Mouse (Mus musculus) MEL (cell line): ENCODE data around the gene Nolc1. TPM values are rescaled to one million over a fixed set of nuclear protein-coding genes. Genes with fewer than 3 reads are reported as not detected.
A peak's percentile ranks its signal among the peaks of the same experiment; 100 is the strongest.

ENCODE experiments used
- DNase-seq: peaks from one replicate; pipeline ENCODE4 v3.0.0; 2011; ENCODE audit warnings: low read depth, low spot score
- H3K27ac ChIP-seq: 2 replicates; pipeline ENCODE4 v1.5.1; 2012; ENCODE audit warnings: low read depth, mild to moderate bottlenecking, control low read depth, low read length, moderate library complexity; ENCODE audit not compliant: control insufficient read depth
- H3K27me3 ChIP-seq, 2 experiments: fragments of 150-350 bp in 1 of 2; sonication (generic) in 1 of 2; 2 replicates each; pipeline ENCODE4 v1.6.1; 2012; ENCODE audit warnings: low read length in 2 of 2, mild to moderate bottlenecking in 2 of 2, improper control_type of control experiment in 1 of 2, moderate library complexity in 1 of 2; ENCODE audit not compliant: insufficient read depth in 2 of 2, control insufficient read depth in 1 of 2
- H3K36me3 ChIP-seq, 2 experiments: 2 replicates each; pipeline ENCODE4 v1.6.1; 2012 to 2014; ENCODE audit warnings: low read length in 2 of 2, improper control_type of control experiment in 1 of 2, inconsistent platforms in 1 of 2, mild to moderate bottlenecking in 1 of 2; ENCODE audit not compliant: insufficient read depth in 2 of 2, control insufficient read depth in 1 of 2
- H3K4me1 ChIP-seq, 2 experiments: fragments of 150-350 bp in 1 of 2; sonication (generic) in 1 of 2; 2 replicates each; pipeline ENCODE4 v1.6.1; 2012; ENCODE audit warnings: low read length in 2 of 2, improper control_type of control experiment in 1 of 2, mild to moderate bottlenecking in 1 of 2; ENCODE audit not compliant: insufficient read depth in 2 of 2, control insufficient read depth in 1 of 2
- H3K4me3 ChIP-seq, 2 experiments: fragments of 150-350 bp in 1 of 2; sonication (generic) in 1 of 2; 2 replicates each; pipeline ENCODE4 v1.5.1; 2012; ENCODE audit warnings: low read depth in 2 of 2, low read length in 2 of 2, mild to moderate bottlenecking in 2 of 2, moderate library complexity in 2 of 2, control low read depth in 1 of 2, improper control_type of control experiment in 1 of 2; ENCODE audit not compliant: control insufficient read depth in 1 of 2, insufficient read depth in 1 of 2
- H3K79me2 ChIP-seq: 2 replicates; pipeline ENCODE4 v1.6.1; 2012; ENCODE audit warnings: mild to moderate bottlenecking, low read length, moderate library complexity; ENCODE audit not compliant: control insufficient read depth, poor library complexity, insufficient read depth
- H3K9ac ChIP-seq: 2 replicates; pipeline ENCODE4 v1.6.1; 2012; ENCODE audit warnings: low read depth, mild to moderate bottlenecking, control low read depth, low read length, moderate library complexity; ENCODE audit not compliant: control insufficient read depth, poor library complexity, severe bottlenecking
- H3K9me3 ChIP-seq: fragments of 150-350 bp; sonication (generic); replicated peaks from 2 replicates; pipeline ENCODE4 v1.6.1; 2012; ENCODE audit warnings: mild to moderate bottlenecking, low read length, improper control_type of control experiment, moderate library complexity; ENCODE audit not compliant: insufficient read depth
- BHLHE40 ChIP-seq: IDR thresholded peaks from 2 replicates; pipeline ENCODE4 v1.6.1; 2012; ENCODE audit warnings: low read depth, mild to moderate bottlenecking, inconsistent platforms, low read length, improper control_type of control experiment, borderline replicate concordance
- CHD1 ChIP-seq: IDR thresholded peaks from 2 replicates; pipeline ENCODE4 v1.6.1; 2012; ENCODE audit warnings: low read depth, mild to moderate bottlenecking, inconsistent platforms, low read length, improper control_type of control experiment
- E2F4 ChIP-seq: IDR thresholded peaks from 2 replicates; pipeline ENCODE4 v1.6.1; 2011; ENCODE audit warnings: low read depth, low read length, improper control_type of control experiment, borderline replicate concordance
- ELF1 ChIP-seq: IDR thresholded peaks from 2 replicates; pipeline ENCODE4 v1.6.1; 2014; ENCODE audit warnings: low read depth, mild to moderate bottlenecking, inconsistent platforms, low read length, improper control_type of control experiment, moderate library complexity
- EP300 ChIP-seq, 2 experiments: IDR thresholded peaks; 2 replicates each; pipeline ENCODE4 v1.6.1; 2011; ENCODE audit warnings: improper control_type of control experiment in 2 of 2, low read length in 2 of 2, low read depth in 1 of 2, mild to moderate bottlenecking in 1 of 2
- ETS1 ChIP-seq: IDR thresholded peaks from 2 replicates; pipeline ENCODE4 v1.6.1; 2012; ENCODE audit warnings: low read depth, mild to moderate bottlenecking, inconsistent platforms, low read length, improper control_type of control experiment, moderate library complexity
- HCFC1 ChIP-seq: IDR thresholded peaks from 2 replicates; pipeline ENCODE4 v1.6.1; 2012; ENCODE audit warnings: low read depth, mild to moderate bottlenecking, inconsistent platforms, low read length, improper control_type of control experiment, moderate library complexity
- MAFK ChIP-seq: IDR thresholded peaks from 2 replicates; pipeline ENCODE4 v1.6.1; 2011; ENCODE audit warnings: low read depth, mild to moderate bottlenecking, low read length, improper control_type of control experiment, borderline replicate concordance
- MAX ChIP-seq: IDR thresholded peaks from 2 replicates; pipeline ENCODE4 v1.6.1; 2011; ENCODE audit warnings: low read length, improper control_type of control experiment
- MAZ ChIP-seq: IDR thresholded peaks from 2 replicates; pipeline ENCODE4 v1.6.1; 2012; ENCODE audit warnings: low read depth, mild to moderate bottlenecking, inconsistent platforms, low read length, improper control_type of control experiment
- MXI1 ChIP-seq: IDR thresholded peaks from 2 replicates; pipeline ENCODE4 v1.6.1; 2011; ENCODE audit warnings: mild to moderate bottlenecking, low read depth, low read length, improper control_type of control experiment
- MYC ChIP-seq: IDR thresholded peaks from 2 replicates; pipeline ENCODE4 v1.6.1; 2011; ENCODE audit warnings: low read depth, mild to moderate bottlenecking, low read length, improper control_type of control experiment, moderate library complexity
- NELFE ChIP-seq: IDR thresholded peaks from 2 replicates; pipeline ENCODE4 v1.6.1; 2011; ENCODE audit warnings: low read depth, low read length, improper control_type of control experiment
- NRF1 ChIP-seq: IDR thresholded peaks from 2 replicates; pipeline ENCODE4 v1.6.1; 2014; ENCODE audit warnings: low read depth, mild to moderate bottlenecking, inconsistent platforms, low read length, improper control_type of control experiment, moderate library complexity; ENCODE audit not compliant: poor library complexity, insufficient read depth, severe bottlenecking
- POLR2A ChIP-seq, 2 experiments: IDR thresholded peaks; 2 replicates each; pipeline ENCODE4 v1.6.1; 2011 to 2012; ENCODE audit warnings: low read length in 2 of 2, mild to moderate bottlenecking in 2 of 2, control low read depth in 1 of 2, improper control_type of control experiment in 1 of 2, low read depth in 1 of 2, moderate library complexity in 1 of 2; ENCODE audit not compliant: control insufficient read depth in 1 of 2, insufficient read depth in 1 of 2, poor library complexity in 1 of 2
- POLR2AphosphoS2 ChIP-seq: IDR thresholded peaks from 2 replicates; pipeline ENCODE4 v1.6.1; 2011; ENCODE audit warnings: low read length, improper control_type of control experiment
- RCOR1 ChIP-seq: IDR thresholded peaks from 2 replicates; pipeline ENCODE4 v1.6.1; 2012; ENCODE audit warnings: low read depth, mild to moderate bottlenecking, inconsistent platforms, low read length, improper control_type of control experiment
- SIN3A ChIP-seq: IDR thresholded peaks from 2 replicates; pipeline ENCODE4 v1.6.1; 2012; ENCODE audit warnings: low read length, improper control_type of control experiment, inconsistent platforms
- TAL1 ChIP-seq: IDR thresholded peaks from 2 replicates; pipeline ENCODE4 v1.6.1; 2012; ENCODE audit warnings: mild to moderate bottlenecking, inconsistent platforms, low read length, moderate library complexity, mixed read lengths
- TBP ChIP-seq: IDR thresholded peaks from 2 replicates; pipeline ENCODE4 v1.8.0; 2011; ENCODE audit warnings: low read depth, low read length, improper control_type of control experiment
- TCF12 ChIP-seq: IDR thresholded peaks from 2 replicates; pipeline ENCODE4 v1.6.1; 2014; ENCODE audit warnings: low read depth, mild to moderate bottlenecking, inconsistent platforms, low read length, improper control_type of control experiment, moderate library complexity
- USF1 ChIP-seq: IDR thresholded peaks from 2 replicates; pipeline ENCODE4 v1.6.1; 2014; ENCODE audit warnings: low read depth, mild to moderate bottlenecking, inconsistent platforms, low read length, improper control_type of control experiment, moderate library complexity
- ZKSCAN1 ChIP-seq: IDR thresholded peaks from 2 replicates; pipeline ENCODE4 v1.6.1; 2012; ENCODE audit warnings: low read depth, mild to moderate bottlenecking, inconsistent platforms, low read length, improper control_type of control experiment, moderate library complexity
- ZMIZ1 ChIP-seq: IDR thresholded peaks from 2 replicates; pipeline ENCODE4 v1.6.1; 2012; ENCODE audit warnings: low read depth, mild to moderate bottlenecking, inconsistent platforms, low read length, improper control_type of control experiment, moderate library complexity
- ZNF384 ChIP-seq: IDR thresholded peaks from 2 replicates; pipeline ENCODE4 v1.6.1; 2012; ENCODE audit warnings: low read depth, mild to moderate bottlenecking, inconsistent platforms, low read length, improper control_type of control experiment
- polyA plus RNA-seq, 2 experiments: library from polyadenylated mRNA; stranded (reverse) in 1 of 2; unstranded in 1 of 2; fragments of >175 nt in 1 of 2; fragments of >200 nt in 1 of 2; gene quantifications; 2 replicates each; pipeline versions ENCODE4 v1.2.1 to v1.2.4; 2012; ENCODE audit warnings: low replicate concordance in 2 of 2, low read depth in 1 of 2; ENCODE audit not compliant: insufficient read length in 2 of 2, insufficient read depth in 1 of 2, missing spikeins in 1 of 2
- total RNA-seq: library from RNA; depleted of rRNA; stranded (reverse); fragments of 300-350 nt; gene quantifications from 2 replicates; pipeline ENCODE4 v1.2.3, GENCODE M21; 2012

Gene Nolc1
- total and polyA plus RNA-seq, 3 experiments = 213 to 753 (median 294) TPM

- H3K27me3 ChIP-seq = peaks cover 0 to 2% of the 10 kb centered on the region in 2 experiments; a peak in 1 of 4 replicates
- H3K4me1 ChIP-seq = peaks cover 0 to 12% of the 10 kb centered on the region in 2 experiments; a peak in 2 of 4 replicates
- peak; percentile 97 for DNase-seq
- no peaks in the 10 kb centered on the region for H3K9me3 ChIP-seq
- H3K9ac ChIP-seq = peak within 1 kb of the TSS; percentile 67
- H3K27ac ChIP-seq = peak within 1 kb of the TSS; percentile 18; the same call in 1 of the 2 replicates
- H3K36me3 ChIP-seq = peaks cover 0 to 4% of the 10 kb centered on the region in 2 experiments; a peak in 1 of 4 replicates
- no peaks in the 10 kb centered on the region; the same call in 1 of the 2 replicates for H3K79me2 ChIP-seq
- TF ChIP-seq ZMIZ1 = peak; percentile 71
- TF ChIP-seq MAX = peak; percentile 97
- TF ChIP-seq ETS1 = 0 out of 2 replicates have a peak, but pooled peaks have one; percentile 15
- no peak for TF ChIP-seq NRF1
- peak; percentile 17; the same call in 1 of the 2 replicates for TF ChIP-seq HCFC1
- TF ChIP-seq USF1 = peak; percentile 55; the same call in 1 of the 2 replicates
- no peak for TF ChIP-seq EP300 (IDR thresholded peaks at IDR 0.05; ENCODE audit: low read depth in 1 of 2, low read length in 2 of 2)
- TF ChIP-seq TBP = peak; percentile 88
- 0 out of 2 replicates have a peak, but pooled peaks have one; percentile 11 for TF ChIP-seq ELF1
- peak; percentile 97 for TF ChIP-seq BHLHE40
- no peak for TF ChIP-seq TAL1
- TF ChIP-seq SIN3A = peak; percentile 84
- 0 out of 2 replicates have a peak, but pooled peaks have one; percentile 7 for TF ChIP-seq TCF12
- TF ChIP-seq MAFK = no peak
- TF ChIP-seq MAZ = peak; percentile 62; the same call in 1 of the 2 replicates
- no peak for TF ChIP-seq CHD1
- TF ChIP-seq RCOR1 = peak; percentile 39; the same call in 1 of the 2 replicates
- TF ChIP-seq MYC = peak; percentile 97
- peak; percentile 42 to 95; a peak in 2 of 4 replicates for TF ChIP-seq POLR2A (IDR thresholded peaks at IDR 0.05; ENCODE audit: control insufficient read depth in 1 of 2, insufficient read depth in 1 of 2, low read depth in 1 of 2, low read length in 2 of 2, poor library complexity in 1 of 2)
- peak; percentile 98 for TF ChIP-seq MXI1
- no peak for TF ChIP-seq ZKSCAN1
- no peak for TF ChIP-seq ZNF384
- TF ChIP-seq POLR2AphosphoS2 = peak; percentile 46; the same call in 1 of the 2 replicates
- TF ChIP-seq NELFE = peak; percentile 76
- TF ChIP-seq E2F4 = peak; percentile 63
- H3K4me3 ChIP-seq = peak within 1 kb of the TSS; percentile 60 to 61
Observed at GRCm38 (mm10) chr19:46131694-46132525, 56.2 kb downstream of the Nolc1 start, which contains the start of gene Elovl3. Elovl3 (plus strand) TSS chr19:46131897.
